Mouse (Mus musculus): ENCODE results near the gene Slc40a1. TPM values are rescaled to one million over a fixed set of nuclear protein-coding genes. Genes with fewer than 3 reads are reported as not detected.

Slc40a1 gene
- polyA plus RNA-seq, 1 experiment: 62.6 TPM

DNA sequence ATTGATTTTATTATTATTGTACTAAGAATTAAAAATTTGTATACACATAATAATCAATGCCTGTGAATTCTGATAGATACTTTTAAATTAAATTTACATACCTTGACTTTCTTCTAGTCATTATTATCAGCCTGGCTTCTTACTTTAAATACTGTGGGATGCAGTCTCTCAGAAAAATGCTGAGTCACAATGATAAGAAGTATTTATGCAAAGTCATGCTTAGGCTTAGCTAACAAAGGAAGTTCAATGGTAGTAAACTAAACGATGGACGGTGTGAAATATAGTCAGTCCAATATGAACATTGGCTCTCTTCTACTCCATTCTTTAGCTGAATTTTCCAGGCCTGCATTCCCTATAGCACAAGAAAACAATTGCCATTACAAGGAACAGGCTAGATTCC lies 53.1 kb downstream of the Slc40a1 start:
- Histone ChIP-seq H3K27me3 (ENCODE audit: control insufficient read depth, insufficient read depth, low read length) (no peaks in the 10 kb centered on the region), H3K27ac (ENCODE audit: insufficient read depth, low read length) (no peak overlapping the region), H3K36me3 (ENCODE audit: control insufficient read depth, insufficient read depth, low read length) (no peaks in the 10 kb centered on the region), H3K4me3 (ENCODE audit: extremely low read depth, insufficient read depth, insufficient read length) (no peak overlapping the region), H3K4me1 (ENCODE audit: control insufficient read depth, insufficient read depth, insufficient read length) (no peaks in the 10 kb centered on the region; the same call in 1 of the 2 replicates)
- 22% methylated on average over 2 of the region's 2 CpGs for WGBS
- TF ChIP-seq CTCF (IDR thresholded peaks at IDR 0.05; ENCODE audit: extremely low read depth, insufficient read depth, insufficient read length, insufficient replicate concordance) (no peak), POLR2A (IDR thresholded peaks at IDR 0.05; ENCODE audit: low read depth, low read length) (no peak)
- DNase-seq (ENCODE audit: low read depth in 1 of 2, low spot score in 2 of 2): no peak

DNA sequence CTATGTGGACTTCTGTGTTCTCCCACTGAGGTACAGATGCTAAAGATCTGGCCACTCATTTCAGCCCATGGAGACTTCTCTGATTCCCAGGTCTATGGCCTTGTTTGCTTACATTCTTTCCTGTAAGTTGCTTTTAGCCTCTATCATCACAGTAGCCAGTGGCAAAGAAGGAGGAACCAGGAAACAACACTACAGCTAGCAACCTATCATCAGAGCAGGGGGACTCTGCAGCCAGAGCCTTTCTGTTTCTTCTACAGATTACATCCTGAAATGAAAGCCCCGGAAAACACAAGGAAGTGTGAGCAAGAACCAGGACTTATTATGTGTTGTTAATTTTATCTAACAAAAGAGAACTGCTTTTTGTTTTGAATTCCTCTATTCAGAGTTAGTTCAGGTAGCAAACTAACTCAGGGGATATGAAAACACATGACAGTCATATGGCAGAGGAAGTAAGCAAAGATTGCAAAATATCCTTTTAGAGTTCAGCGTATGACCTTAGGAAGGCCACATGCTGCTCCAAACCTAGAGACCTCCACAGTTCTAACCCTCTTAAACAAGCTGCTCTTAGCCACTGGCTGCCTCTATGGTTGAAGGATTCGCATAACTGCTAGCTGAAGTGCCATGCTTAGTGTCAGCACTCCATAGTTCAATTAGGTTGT lies 57.7 kb downstream of the Slc40a1 start:
- DNase-seq (ENCODE audit: low read depth in 1 of 2, low spot score in 2 of 2): no peak
- no peaks in the 10 kb centered on the region for H3K36me3 ChIP-seq (ENCODE audit: control insufficient read depth, insufficient read depth, low read length)
- H3K27ac ChIP-seq (ENCODE audit: insufficient read depth, low read length): peak overlapping the region; percentile 46
- TF ChIP-seq CTCF (IDR thresholded peaks at IDR 0.05; ENCODE audit: extremely low read depth, insufficient read depth, insufficient read length, insufficient replicate concordance) (no peak), POLR2A (IDR thresholded peaks at IDR 0.05; ENCODE audit: low read depth, low read length) (no peak)
- H3K27me3 ChIP-seq (ENCODE audit: control insufficient read depth, insufficient read depth, low read length): no peaks in the 10 kb centered on the region
- no peaks in the 10 kb centered on the region; the same call in 1 of the 2 replicates for H3K4me1 ChIP-seq (ENCODE audit: control insufficient read depth, insufficient read depth, insufficient read length)
- no peak overlapping the region for H3K4me3 ChIP-seq (ENCODE audit: extremely low read depth, insufficient read depth, insufficient read length)
- 41% methylated on average over 3 of the region's 3 CpGs for WGBS

DNA sequence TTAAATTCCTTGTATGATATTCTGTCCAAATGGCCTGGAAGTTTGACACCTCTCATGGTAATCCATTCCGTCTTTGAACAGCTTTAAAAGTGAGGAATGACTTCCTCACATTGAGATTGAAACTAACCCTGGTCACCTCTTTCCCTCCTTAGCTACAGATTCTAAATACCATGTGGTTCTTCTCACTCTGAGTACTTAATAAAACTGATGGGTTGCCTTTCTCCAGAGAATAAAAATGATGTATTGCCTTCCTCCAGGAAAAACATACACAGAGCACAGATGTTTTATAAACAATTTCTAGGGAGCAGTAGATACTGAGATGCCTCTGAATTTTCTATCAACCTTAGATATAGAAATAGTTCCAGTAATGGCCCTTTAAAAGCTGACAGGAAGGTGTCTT lies 58.3 kb downstream of the Slc40a1 start:
- Histone ChIP-seq H3K4me1 (ENCODE audit: control insufficient read depth, insufficient read depth, insufficient read length) (no peaks in the 10 kb centered on the region), H3K27me3 (ENCODE audit: control insufficient read depth, insufficient read depth, low read length) (no peaks in the 10 kb centered on the region), H3K36me3 (ENCODE audit: control insufficient read depth, insufficient read depth, low read length) (no peaks in the 10 kb centered on the region), H3K4me3 (ENCODE audit: extremely low read depth, insufficient read depth, insufficient read length) (no peak overlapping the region), H3K27ac (ENCODE audit: insufficient read depth, low read length) (peak overlapping the region; percentile 46; the same call in 1 of the 2 replicates)
- TF ChIP-seq CTCF (IDR thresholded peaks at IDR 0.05; ENCODE audit: extremely low read depth, insufficient read depth, insufficient read length, insufficient replicate concordance): no peak
- no peak for TF ChIP-seq POLR2A (IDR thresholded peaks at IDR 0.05; ENCODE audit: low read depth, low read length)
- no peak for DNase-seq (ENCODE audit: low read depth in 1 of 2, low spot score in 2 of 2)
- 91% methylated on average over 1 of the region's 1 CpGs for WGBS

DNA sequence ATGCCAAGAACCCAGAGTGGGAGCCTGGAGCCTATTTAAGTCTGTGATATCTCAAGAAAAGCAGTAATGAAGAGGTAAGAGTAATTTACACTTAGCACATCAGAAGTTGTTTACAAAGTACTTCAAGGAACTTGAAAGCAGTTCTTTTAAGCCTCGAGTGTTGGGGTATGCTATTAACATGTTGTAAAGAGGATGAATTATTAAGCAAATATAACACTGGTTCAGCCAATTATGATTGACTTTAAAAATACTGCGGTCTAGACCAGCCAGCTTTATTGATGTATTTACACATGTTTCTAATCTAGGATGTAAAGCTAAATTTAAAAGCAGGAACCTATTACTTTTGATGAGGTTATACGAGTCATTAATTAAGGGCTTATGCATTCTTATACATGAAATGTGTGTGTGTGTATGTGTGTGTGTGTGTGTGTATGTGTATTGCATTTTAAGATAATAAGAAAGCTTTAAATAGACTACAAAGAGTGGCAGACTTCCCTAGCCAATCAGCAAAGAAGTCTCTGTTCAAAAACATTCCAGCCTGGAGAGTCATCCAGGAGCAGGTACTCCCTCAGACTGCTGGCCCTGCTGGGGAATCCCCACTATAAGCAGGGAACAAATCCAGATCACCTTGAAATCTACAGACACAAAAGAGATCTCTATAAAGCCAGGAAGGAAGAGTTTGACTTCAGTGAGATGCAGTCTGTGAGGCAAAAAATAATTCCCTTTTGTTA lies 59.9 kb downstream of the Slc40a1 start:
- no peak for TF ChIP-seq CTCF (IDR thresholded peaks at IDR 0.05; ENCODE audit: extremely low read depth, insufficient read depth, insufficient read length, insufficient replicate concordance)
- TF ChIP-seq POLR2A (IDR thresholded peaks at IDR 0.05; ENCODE audit: low read depth, low read length): no peak
- Histone ChIP-seq H3K27me3 (ENCODE audit: control insufficient read depth, insufficient read depth, low read length) (no peaks in the 10 kb centered on the region), H3K27ac (ENCODE audit: insufficient read depth, low read length) (peak overlapping the region; percentile 14; the same call in 1 of the 2 replicates), H3K4me1 (ENCODE audit: control insufficient read depth, insufficient read depth, insufficient read length) (no peaks in the 10 kb centered on the region), H3K36me3 (ENCODE audit: control insufficient read depth, insufficient read depth, low read length) (no peaks in the 10 kb centered on the region), H3K4me3 (ENCODE audit: extremely low read depth, insufficient read depth, insufficient read length) (no peak overlapping the region)
- WGBS: 73% methylated on average over 3 of the region's 3 CpGs
- DNase-seq (ENCODE audit: low read depth in 1 of 2, low spot score in 2 of 2): no peak

DNA sequence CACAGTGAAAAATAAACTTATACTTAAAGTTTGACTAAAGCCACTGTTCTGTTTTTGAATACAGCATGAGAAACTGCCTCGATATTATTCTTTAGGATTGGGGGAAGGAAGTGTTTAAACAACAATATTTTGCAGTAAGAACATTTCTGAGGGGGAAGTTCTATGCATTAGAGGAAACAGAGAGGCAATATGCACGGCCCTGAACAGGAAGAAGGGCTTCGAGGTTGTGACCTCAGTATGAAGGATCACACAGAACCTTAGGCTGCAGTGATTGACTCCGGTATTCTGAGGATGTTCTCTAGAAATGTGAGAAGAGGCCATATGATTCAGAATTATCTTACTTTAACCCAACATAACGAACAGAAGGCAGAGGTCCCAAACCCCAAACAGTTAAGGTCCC lies 60.6 kb downstream of the Slc40a1 start:
- TF ChIP-seq CTCF (IDR thresholded peaks at IDR 0.05; ENCODE audit: extremely low read depth, insufficient read depth, insufficient read length, insufficient replicate concordance) (no peak), POLR2A (IDR thresholded peaks at IDR 0.05; ENCODE audit: low read depth, low read length) (no peak)
- no peak for DNase-seq (ENCODE audit: low read depth in 1 of 2, low spot score in 2 of 2)
- no peaks in the 10 kb centered on the region for H3K27me3 ChIP-seq (ENCODE audit: control insufficient read depth, insufficient read depth, low read length)
- 9% methylated on average over 5 of the region's 5 CpGs for WGBS
- H3K36me3 ChIP-seq (ENCODE audit: control insufficient read depth, insufficient read depth, low read length): no peaks in the 10 kb centered on the region
- H3K27ac ChIP-seq (ENCODE audit: insufficient read depth, low read length): peak overlapping the region; percentile 14
- H3K4me3 ChIP-seq (ENCODE audit: extremely low read depth, insufficient read depth, insufficient read length): no peak overlapping the region
- no peaks in the 10 kb centered on the region for H3K4me1 ChIP-seq (ENCODE audit: control insufficient read depth, insufficient read depth, insufficient read length)

DNA sequence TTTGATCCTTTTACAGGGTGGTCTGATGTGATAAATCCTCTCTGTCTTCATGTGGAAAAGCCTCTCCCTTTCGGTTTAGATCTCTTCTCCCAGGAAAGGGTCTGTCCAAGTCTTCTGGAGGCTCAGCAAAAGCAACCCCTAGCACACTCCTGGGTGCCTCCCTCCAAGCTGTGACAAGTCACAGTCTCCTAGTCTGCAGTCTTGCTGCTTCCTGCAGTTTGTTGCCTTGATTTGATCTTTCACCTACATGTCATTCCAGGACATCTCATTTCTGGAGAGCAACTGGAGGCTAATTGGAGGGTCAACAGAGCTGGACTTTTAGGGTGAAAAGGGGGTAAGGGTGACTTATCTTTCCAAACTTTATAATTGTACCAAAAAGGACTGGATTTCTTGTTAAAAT lies 61.0 kb downstream of the Slc40a1 start:
- Histone ChIP-seq H3K4me3 (ENCODE audit: extremely low read depth, insufficient read depth, insufficient read length) (no peak overlapping the region), H3K27me3 (ENCODE audit: control insufficient read depth, insufficient read depth, low read length) (no peaks in the 10 kb centered on the region), H3K4me1 (ENCODE audit: control insufficient read depth, insufficient read depth, insufficient read length) (no peaks in the 10 kb centered on the region), H3K27ac (ENCODE audit: insufficient read depth, low read length) (peak overlapping the region; percentile 9; the same call in 1 of the 2 replicates), H3K36me3 (ENCODE audit: control insufficient read depth, insufficient read depth, low read length) (no peaks in the 10 kb centered on the region)
- no peak for TF ChIP-seq POLR2A (IDR thresholded peaks at IDR 0.05; ENCODE audit: low read depth, low read length)
- no peak for TF ChIP-seq CTCF (IDR thresholded peaks at IDR 0.05; ENCODE audit: extremely low read depth, insufficient read depth, insufficient read length, insufficient replicate concordance)
- 33% methylated on average over 1 of the region's 1 CpGs for whole genome bisulfite sequencing
- no peak for DNase-seq (ENCODE audit: low read depth in 1 of 2, low spot score in 2 of 2)

DNA sequence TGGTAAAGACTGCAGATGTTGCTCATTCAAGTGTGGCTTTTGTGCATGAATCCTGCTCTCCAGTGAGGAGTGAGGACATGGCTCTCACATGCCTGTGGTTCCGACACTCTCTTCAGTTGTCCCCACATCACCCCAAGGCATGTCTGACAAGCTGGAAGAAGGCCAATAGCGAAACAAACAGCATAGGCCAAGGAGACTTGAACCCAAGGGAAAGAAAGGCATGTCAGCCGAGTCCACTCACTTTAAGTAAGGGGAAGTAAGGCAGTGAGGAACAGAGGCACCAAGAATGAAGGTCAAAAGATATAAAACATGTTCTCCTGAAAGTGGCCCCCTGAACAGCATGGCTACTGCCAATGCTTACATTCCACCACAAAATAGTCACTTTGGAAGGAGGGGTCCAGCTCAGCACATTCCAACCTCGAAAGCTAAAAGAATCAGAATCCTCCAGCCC lies 61.7 kb downstream of the Slc40a1 start:
- Histone ChIP-seq H3K4me1 (ENCODE audit: control insufficient read depth, insufficient read depth, insufficient read length) (no peaks in the 10 kb centered on the region), H3K27me3 (ENCODE audit: control insufficient read depth, insufficient read depth, low read length) (no peaks in the 10 kb centered on the region), H3K27ac (ENCODE audit: insufficient read depth, low read length) (no peak overlapping the region), H3K4me3 (ENCODE audit: extremely low read depth, insufficient read depth, insufficient read length) (no peak overlapping the region), H3K36me3 (ENCODE audit: control insufficient read depth, insufficient read depth, low read length) (no peaks in the 10 kb centered on the region)
- TF ChIP-seq CTCF (IDR thresholded peaks at IDR 0.05; ENCODE audit: extremely low read depth, insufficient read depth, insufficient read length, insufficient replicate concordance) (no peak), POLR2A (IDR thresholded peaks at IDR 0.05; ENCODE audit: low read depth, low read length) (no peak)
- WGBS: 51% methylated on average over 4 of the region's 4 CpGs
- peak in 1 of 2 experiments; percentile 3 for DNase-seq (ENCODE audit: low read depth in 1 of 2, low spot score in 2 of 2)

Data from spleen, adult 2 months (tissue).